Mouse (Mus musculus): ENCODE data around the gene Fibin.

Gene Fibin

GRCm38 (mm10) chr2:110362432-110363283 lies at the start of gene Fibin:
Fibin (minus strand) TSS chr2:110363183.
- DNase-seq (ENCODE audit: low spot score in 2 of 2), result no peak

GRCm38 (mm10) chr2:110411428-110411827 lies 48.4 kb upstream of the Fibin start:
- no peak for DNase-seq (ENCODE audit: low spot score in 2 of 2)

GRCm38 (mm10) chr2:110408757-110409156 lies 45.8 kb upstream of the Fibin start:
- DNase-seq (ENCODE audit: low spot score in 2 of 2), result no peak

GRCm38 (mm10) chr2:110392714-110393336 lies 29.8 kb upstream of the Fibin start:
- DNase-seq (ENCODE audit: low spot score in 2 of 2), result no peak

- no peak for DNase-seq (ENCODE audit: low spot score in 2 of 2)
Observed at GRCm38 (mm10) chr2:110390736-110391409, 27.9 kb upstream of the Fibin start.

- DNase-seq (ENCODE audit: low spot score in 2 of 2), result no peak
Observed at GRCm38 (mm10) chr2:110379811-110380210, 16.8 kb upstream of the Fibin start.

- DNase-seq (ENCODE audit: low spot score in 2 of 2), result no peak
Observed at GRCm38 (mm10) chr2:110376660-110377059, 13.7 kb upstream of the Fibin start.

- no peak for DNase-seq (ENCODE audit: low spot score in 2 of 2)
Observed at GRCm38 (mm10) chr2:110375475-110375874, 12.5 kb upstream of the Fibin start.

- no peak for DNase-seq (ENCODE audit: low spot score in 2 of 2)
Observed at GRCm38 (mm10) chr2:110373186-110373585, 10.2 kb upstream of the Fibin start.

GRCm38 (mm10) chr2:110367382-110367887 lies 4.5 kb upstream of the Fibin start:
- DNase-seq (ENCODE audit: low spot score in 2 of 2), result no peak

GRCm38 (mm10) chr2:110365401-110365800 lies 2.4 kb upstream of the Fibin start:
- no peak for DNase-seq (ENCODE audit: low spot score in 2 of 2)

- DNase-seq (ENCODE audit: low spot score in 2 of 2), result no peak
Observed at GRCm38 (mm10) chr2:110363855-110364254, 872 bp upstream of the Fibin start.

GRCm38 (mm10) chr2:110353302-110353970 lies 9.5 kb downstream of the Fibin start:
- no peak for DNase-seq (ENCODE audit: low spot score in 2 of 2)

- no peak for DNase-seq (ENCODE audit: low spot score in 2 of 2)
Observed at GRCm38 (mm10) chr2:110351843-110352251, 11.1 kb downstream of the Fibin start.

- no peak for DNase-seq (ENCODE audit: low spot score in 2 of 2)
Observed at GRCm38 (mm10) chr2:110351406-110351805, 11.6 kb downstream of the Fibin start.

GRCm38 (mm10) chr2:110328953-110329352 lies 34.0 kb downstream of the Fibin start:
- no peak for DNase-seq (ENCODE audit: low spot score in 2 of 2)

- no peak for DNase-seq (ENCODE audit: low spot score in 2 of 2)
Observed at GRCm38 (mm10) chr2:110319949-110320348, 43.0 kb downstream of the Fibin start.

GRCm38 (mm10) chr2:110319266-110319665 lies 43.7 kb downstream of the Fibin start:
- DNase-seq (ENCODE audit: low spot score in 2 of 2), result no peak

GRCm38 (mm10) chr2:110318719-110319118 lies 44.3 kb downstream of the Fibin start:
- no peak for DNase-seq (ENCODE audit: low spot score in 2 of 2)

GRCm38 (mm10) chr2:110316116-110316883 lies 46.7 kb downstream of the Fibin start:
- DNase-seq (ENCODE audit: low spot score in 2 of 2), result no peak
